14 mouse cellular contexts compared by ENCODE assay signal in the genomic region with DNA sequence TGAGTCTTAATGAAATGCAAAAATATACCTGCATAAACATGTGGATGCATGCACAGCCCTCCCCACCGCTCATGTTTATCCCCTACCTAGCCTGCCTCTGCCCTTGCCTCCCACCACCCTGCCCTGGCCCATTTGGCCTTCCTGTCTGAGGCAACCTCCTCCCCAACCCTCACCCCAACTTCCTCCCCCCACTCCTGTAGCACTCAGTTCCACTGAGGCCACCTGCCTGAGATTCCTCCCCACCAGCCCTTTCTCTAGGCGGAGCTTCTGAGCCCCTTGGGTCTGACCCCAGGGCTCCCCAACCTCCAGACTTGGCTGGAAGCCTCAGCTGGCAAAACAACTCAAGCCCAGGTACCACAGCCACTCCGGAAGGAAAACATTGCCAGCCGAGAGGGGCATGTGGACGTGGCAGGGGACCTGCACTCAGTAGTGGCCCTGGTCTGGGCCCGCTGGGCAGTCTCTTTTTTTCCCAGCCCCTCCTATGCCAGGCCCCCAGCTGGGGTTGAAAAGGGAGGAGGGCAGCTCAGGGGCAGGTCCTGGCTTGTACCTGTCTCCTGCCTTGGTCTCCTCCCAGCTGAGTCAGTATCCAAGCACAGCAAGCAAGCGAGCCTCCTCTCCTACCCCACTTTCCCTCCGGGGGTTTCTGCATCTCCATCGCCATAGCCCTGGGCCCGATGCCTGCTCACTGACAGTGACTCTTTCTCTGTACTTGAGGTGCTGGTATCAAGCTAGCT. TPM values are rescaled to one million over a fixed set of nuclear protein-coding genes. Genes with fewer than 3 reads are reported as not detected.
DNase-seq lines count a peak whose midpoint lies in the region; ATAC-seq lines count a peak whose summit lies in the region.
"Had no signal": no experiment of that assay in that cellular context is flagged by ENCODE, and none has a peak within 500 bp of the region (broad histone marks: within the 10 kb centered on the region; RNA-seq: fewer than 3 reads in every experiment).

No protein-coding gene starts in this region.

- 52% methylated on average over 10 of the region's 10 CpGs for WGBS in kidney, embryonic 16.5 days
- WGBS in limb, embryonic 15.5 days = 38% methylated on average over 10 of the region's 10 CpGs

- no peak overlapping the region for H3K4me3 ChIP-seq in kidney, embryonic 16.5 days (ENCODE audit: low read length)
- H3K4me3 ChIP-seq in limb, embryonic 15.5 days = peak overlapping the region; percentile 27
- H3K4me3 ChIP-seq: neural tube, embryonic 15.5 days had no signal

- H3K4me1 ChIP-seq in kidney, embryonic 16.5 days (ENCODE audit: insufficient read depth, low read length) = peaks cover 2% of the 10 kb centered on the region; the same call in 1 of the 2 replicates
- peaks cover 9% of the 10 kb centered on the region for H3K4me1 ChIP-seq in limb, embryonic 15.5 days

- no peak overlapping the region for H3K4me2 ChIP-seq in kidney, embryonic 16.5 days (replicated peaks; ENCODE audit: low read depth, low read length)
- H3K4me2 ChIP-seq in limb, embryonic 15.5 days = peak overlapping the region; percentile 22
- H3K4me2 ChIP-seq: neural tube, embryonic 15.5 days had no signal

- peaks cover 30% of the 10 kb centered on the region for H3K36me3 ChIP-seq in kidney, embryonic 16.5 days (ENCODE audit: insufficient read depth, low read length)
- peaks cover 26% of the 10 kb centered on the region for H3K36me3 ChIP-seq in limb, embryonic 15.5 days

- no peak for ATAC-seq in kidney, embryonic 16.5 days (ENCODE audit: low FRiP score, low TSS enrichment)
- ATAC-seq in activated CD4-positive, CD25-positive, alpha-beta regulatory T cell, adult 4 months = peak; percentile 71
- ATAC-seq in limb, embryonic 15.5 days (ENCODE audit: insufficient number of reproducible peaks, low FRiP score, low TSS enrichment, low read depth) = no peak

- H3K9me3 ChIP-seq in kidney, embryonic 16.5 days (ENCODE audit: low read length) = no peaks in the 10 kb centered on the region
- H3K9me3 ChIP-seq in limb, embryonic 15.5 days = no peaks in the 10 kb centered on the region
- H3K9me3 ChIP-seq: neural tube, embryonic 15.5 days had no signal

- H3K27me3 ChIP-seq in kidney, embryonic 16.5 days (ENCODE audit: insufficient read depth, low read length) = peaks cover 6% of the 10 kb centered on the region
- peaks cover 9% of the 10 kb centered on the region for H3K27me3 ChIP-seq in limb, embryonic 15.5 days

- DNase-seq in kidney, adult 9 months = no peak
- peak; percentile 66 to 68 for DNase-seq in thymus, postnatal 10 days (ENCODE audit: low spot score in 2 of 2)
- no peak for DNase-seq in adrenal gland, adult 2 months
- DNase-seq in layer of hippocampus, postnatal 25 days (ENCODE audit: extremely low spot score in 1 of 2, low spot score in 1 of 2) = no peak
- DNase-seq in right cerebral cortex, postnatal 25 days = no peak
- DNase-seq: adrenal gland, postnatal 10 days; cerebellum, adult 2 months; heart, postnatal 4 days had no signal

- no peak overlapping the region for H3K27ac ChIP-seq in kidney, embryonic 16.5 days (ENCODE audit: low read length)
- peak overlapping the region; percentile 75 for H3K27ac ChIP-seq in limb, embryonic 15.5 days
- H3K27ac ChIP-seq: macrophage; neural tube, embryonic 15.5 days had no signal

- 0 out of 2 replicates have a peak overlapping the region, but pooled peaks have one; percentile 6 for H3K9ac ChIP-seq in kidney, embryonic 16.5 days (replicated peaks; ENCODE audit: low read length)
- no peak overlapping the region for H3K9ac ChIP-seq in limb, embryonic 15.5 days
- H3K9ac ChIP-seq: neural tube, embryonic 15.5 days had no signal

RNA-seq across cellular contexts. Expression of a gene that starts 1.1 kb away (rescaled TPM):
- polyA plus RNA-seq in kidney, embryonic 16.5 days (2015; fragmentation: Nextera tagmentation; extraction: Ambion mirVana) = 1.1 and 1.5 TPM in 2 replicates
- polyA plus RNA-seq in activated CD4-positive, CD25-positive, alpha-beta regulatory T cell, adult 4 months (2017; shearing (Covaris generic)) = 10 to 100 TPM; 29.6 to 45.6 TPM
- polyA plus RNA-seq in limb, embryonic 15.5 days (2015; fragmentation: Nextera tagmentation; extraction: Ambion mirVana) = 54.1 and 57.4 TPM in 2 replicates
- 1 to 10 TPM; 1.4 to 1.9 TPM for total RNA-seq in adrenal gland, adult 2 months (2021)
- 2.2 and 2.8 TPM in 2 replicates for polyA plus RNA-seq in adrenal gland, adult 2 months (2012; rRNA removed)
- under 1 TPM; 0.37 to 0.54 TPM for total RNA-seq in layer of hippocampus, postnatal 25 days (2021)
- polyA plus RNA-seq: macrophage had no signal

RNA-seq across cellular contexts. Expression of a gene that starts 15.8 kb away (rescaled TPM):
- 90.4 and 97.7 TPM in 2 replicates for polyA plus RNA-seq in kidney, embryonic 16.5 days (2015; fragmentation: Nextera tagmentation; extraction: Ambion mirVana)
- 10 to 100 TPM; 72.4 to 77.5 TPM for polyA plus RNA-seq in activated CD4-positive, CD25-positive, alpha-beta regulatory T cell, adult 4 months (2017; shearing (Covaris generic))
- polyA plus RNA-seq in limb, embryonic 15.5 days (2015; fragmentation: Nextera tagmentation; extraction: Ambion mirVana) = 81.6 and 82.7 TPM in 2 replicates
- 10 to 100 TPM; 59.7 to 78.2 TPM for total RNA-seq in adrenal gland, adult 2 months (2021)
- 123 and 125 TPM in 2 replicates for polyA plus RNA-seq in adrenal gland, adult 2 months (2012; rRNA removed)
- total RNA-seq in layer of hippocampus, postnatal 25 days (2021) = 10 to 100 TPM; 85.7 to 92.6 TPM

RNA-seq across cellular contexts. Expression of a gene that starts 21.2 kb away (rescaled TPM):
- polyA plus RNA-seq in kidney, embryonic 16.5 days (2015; fragmentation: Nextera tagmentation; extraction: Ambion mirVana) = 3.8 TPM in 2 replicates
- polyA plus RNA-seq in activated CD4-positive, CD25-positive, alpha-beta regulatory T cell, adult 4 months (2017; shearing (Covaris generic)) = under 1 TPM in 1 of 2 experiments, not detected in 1; 0.42 TPM
- 21.3 and 21.4 TPM in 2 replicates for polyA plus RNA-seq in limb, embryonic 15.5 days (2015; fragmentation: Nextera tagmentation; extraction: Ambion mirVana)
- 10 to 100 TPM; 22.4 to 22.9 TPM for total RNA-seq in adrenal gland, adult 2 months (2021)
- 17.5 and 17.6 TPM in 2 replicates for polyA plus RNA-seq in adrenal gland, adult 2 months (2012; rRNA removed)
- total RNA-seq in layer of hippocampus, postnatal 25 days (2021) = 1 to 10 TPM; 3.0 to 6.0 TPM

RNA-seq across cellular contexts. Expression of a gene that starts 49.5 kb away (rescaled TPM):
- polyA plus RNA-seq in kidney, embryonic 16.5 days (2015; fragmentation: Nextera tagmentation; extraction: Ambion mirVana) = 0.10 and 0.15 TPM in 2 replicates
- not detected for polyA plus RNA-seq in activated CD4-positive, CD25-positive, alpha-beta regulatory T cell, adult 4 months (2017; shearing (Covaris generic))
- not detected in 2 replicates for polyA plus RNA-seq in limb, embryonic 15.5 days (2015; fragmentation: Nextera tagmentation; extraction: Ambion mirVana)
- total RNA-seq in adrenal gland, adult 2 months (2021) = under 1 TPM; 0.17 to 0.21 TPM
- 0.49 and 1.1 TPM in 2 replicates for polyA plus RNA-seq in adrenal gland, adult 2 months (2012; rRNA removed)
- total RNA-seq in layer of hippocampus, postnatal 25 days (2021) = 1 to 10 TPM; 5.3 to 8.2 TPM
- total RNA-seq: gastrocnemius, adult 8-10 months had no signal
- polyA plus RNA-seq: macrophage had no signal

RNA-seq across cellular contexts. Expression of a gene that starts 49.9 kb away (rescaled TPM):
- 13.2 and 16.8 TPM in 2 replicates for polyA plus RNA-seq in kidney, embryonic 16.5 days (2015; fragmentation: Nextera tagmentation; extraction: Ambion mirVana)
- polyA plus RNA-seq in activated CD4-positive, CD25-positive, alpha-beta regulatory T cell, adult 4 months (2017; shearing (Covaris generic)) = not detected
- polyA plus RNA-seq in limb, embryonic 15.5 days (2015; fragmentation: Nextera tagmentation; extraction: Ambion mirVana) = 3.6 and 5.2 TPM in 2 replicates
- 1 to 10 TPM; 1.6 to 4.0 TPM for total RNA-seq in adrenal gland, adult 2 months (2021)
- 2.5 and 5.6 TPM in 2 replicates for polyA plus RNA-seq in adrenal gland, adult 2 months (2012; rRNA removed)
- total RNA-seq in layer of hippocampus, postnatal 25 days (2021) = 1 to 10 TPM; 2.8 to 5.6 TPM
- total RNA-seq: heart, postnatal 4 days had no signal
- polyA plus RNA-seq: macrophage had no signal

Comparison
In these comparisons a context has a peak if more than half of its experiments do, and no peak if none do; other contexts are left out.
1. DNase-seq: peak in thymus, postnatal 10 days (2 of 2); none in kidney, adult 9 months (single experiment), adrenal gland, adult 2 months (single experiment), layer of hippocampus, postnatal 25 days (0 of 2) and right cerebral cortex, postnatal 25 days (single experiment).